Mouse (Mus musculus): Measurements from ENCODE around the gene Stat5b. TPM values are rescaled to one million over a fixed set of nuclear protein-coding genes. Genes with fewer than 3 reads are reported as not detected.

The Stat5b gene
- total RNA-seq, 2 experiments from 2014 or later: 9.6 to 11.8 TPM

DNA sequence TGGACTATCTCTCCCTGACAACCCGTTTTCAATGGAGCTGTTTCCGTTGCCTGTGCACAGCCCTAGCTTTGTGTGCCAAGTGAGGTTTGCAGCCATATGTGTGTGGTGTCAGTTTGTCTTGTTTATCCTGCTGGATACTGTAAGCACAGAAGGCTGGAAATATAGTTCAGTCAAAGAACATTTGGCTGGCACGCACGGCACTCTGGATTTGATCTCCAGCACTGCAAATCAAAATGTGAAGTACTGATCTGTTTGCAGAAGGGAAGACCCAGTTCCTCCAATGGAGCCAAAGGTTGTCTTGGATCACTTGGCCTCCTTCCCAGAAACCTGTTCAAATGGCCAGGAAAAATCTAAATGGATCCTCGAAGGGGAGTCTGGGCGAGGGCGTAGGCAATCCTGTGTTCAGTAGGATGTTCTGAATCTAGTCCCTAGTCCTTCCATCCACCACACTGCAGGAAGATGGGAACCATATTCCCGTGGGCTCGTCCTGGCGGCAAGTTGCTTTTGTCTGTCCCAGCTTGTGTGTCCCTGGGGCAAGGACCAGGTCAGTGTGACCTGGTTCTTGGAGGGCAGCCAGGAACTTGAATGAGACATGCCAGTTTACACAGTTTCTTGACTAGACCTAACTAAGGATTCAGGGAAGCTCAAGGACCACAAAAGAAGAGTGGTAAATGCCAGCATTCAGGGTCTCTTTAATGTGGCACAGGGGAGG lies 19.9 kb upstream of the Stat5b start:
- intact Hi-C loops (cut with DNase I): no loop called here
- DNase-seq: no peak

DNA sequence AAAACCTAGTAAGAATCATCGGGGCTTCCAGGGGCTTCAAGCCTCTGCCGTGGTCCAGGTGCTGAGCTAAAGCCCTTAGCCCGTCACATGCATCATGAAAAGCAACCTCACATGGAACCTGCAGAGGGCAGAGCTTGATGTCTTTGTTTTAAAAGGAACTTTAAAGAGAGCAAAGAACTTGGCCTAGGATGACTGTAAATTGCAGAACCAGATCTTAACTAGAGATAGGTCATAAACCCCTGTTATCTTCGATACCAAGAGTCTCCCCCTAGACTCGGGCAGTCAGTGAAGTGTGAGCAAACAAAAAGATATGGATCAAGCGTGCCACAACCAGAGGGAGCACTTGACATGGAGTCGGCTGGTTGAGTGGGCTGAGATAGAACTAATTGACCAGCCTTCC lies 15.1 kb upstream of the Stat5b start:
- intact Hi-C loops (cut with DNase I): no loop called here
- no peak for DNase-seq

DNA sequence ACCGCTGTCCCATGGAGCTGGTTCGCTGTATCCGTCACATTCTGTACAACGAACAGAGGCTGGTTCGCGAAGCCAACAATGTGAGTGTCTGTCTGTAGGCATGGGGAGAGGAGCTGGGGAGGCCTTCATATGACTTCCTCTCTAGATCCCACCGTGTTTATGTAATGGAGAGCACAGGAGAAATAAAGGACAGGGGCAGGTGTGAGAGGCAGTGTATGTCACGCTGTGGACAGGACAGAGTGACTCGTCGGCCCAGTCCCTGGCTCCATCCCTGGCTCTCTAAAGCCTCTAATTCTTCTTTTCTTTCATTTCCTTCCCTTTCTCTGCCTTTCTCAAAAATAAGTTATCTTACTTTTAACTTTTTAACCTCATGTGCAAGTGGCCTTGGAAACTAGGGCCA lies 12.6 kb upstream of the Stat5b start:
- intact Hi-C loops (cut with DNase I): no loop called here

DNA sequence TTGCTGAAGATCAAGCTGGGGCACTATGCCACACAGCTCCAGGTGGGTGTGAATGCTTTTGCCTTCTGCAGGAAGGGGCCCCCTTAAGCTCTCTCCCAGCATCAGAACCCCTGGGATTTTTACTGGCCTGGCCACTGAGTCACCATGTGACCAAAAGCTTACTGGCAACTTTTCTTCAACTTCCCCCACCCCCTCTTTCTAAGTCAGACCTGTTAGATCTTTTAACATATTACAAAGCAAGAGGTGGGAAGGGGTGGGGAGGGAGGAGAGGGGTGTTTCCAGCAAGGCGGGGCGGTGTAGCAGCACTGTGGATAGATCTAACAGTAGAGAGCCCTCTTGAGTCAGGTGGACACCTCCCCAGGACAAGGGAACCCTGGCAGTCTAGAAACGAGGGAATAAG lies 11.3 kb upstream of the Stat5b start:
- no peak for DNase-seq
- intact Hi-C loops (cut with DNase I): no loop called here

More for the DNA sequence above, 12.6 kb upstream of the Stat5b start:
- DNase-seq: no peak

DNA sequence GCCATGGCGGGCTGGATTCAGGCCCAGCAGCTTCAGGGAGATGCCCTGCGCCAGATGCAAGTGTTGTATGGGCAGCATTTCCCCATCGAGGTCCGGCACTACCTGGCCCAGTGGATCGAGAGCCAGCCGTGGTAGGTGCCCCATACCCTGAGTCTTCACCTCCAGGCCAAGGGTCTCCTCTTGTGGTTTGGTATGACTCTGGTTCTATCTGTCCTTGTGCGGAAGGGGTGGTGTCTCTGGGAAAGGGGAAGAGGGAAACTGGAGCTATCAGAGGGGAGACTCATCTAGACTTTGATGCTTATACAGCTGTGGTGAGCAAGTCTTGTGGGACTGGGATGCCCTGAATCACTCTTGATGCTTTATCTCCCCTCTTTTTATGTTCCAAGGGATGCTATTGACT lies 10.8 kb upstream of the Stat5b start:
- no peak for DNase-seq
- intact Hi-C loops (cut with DNase I): no loop called here

DNA sequence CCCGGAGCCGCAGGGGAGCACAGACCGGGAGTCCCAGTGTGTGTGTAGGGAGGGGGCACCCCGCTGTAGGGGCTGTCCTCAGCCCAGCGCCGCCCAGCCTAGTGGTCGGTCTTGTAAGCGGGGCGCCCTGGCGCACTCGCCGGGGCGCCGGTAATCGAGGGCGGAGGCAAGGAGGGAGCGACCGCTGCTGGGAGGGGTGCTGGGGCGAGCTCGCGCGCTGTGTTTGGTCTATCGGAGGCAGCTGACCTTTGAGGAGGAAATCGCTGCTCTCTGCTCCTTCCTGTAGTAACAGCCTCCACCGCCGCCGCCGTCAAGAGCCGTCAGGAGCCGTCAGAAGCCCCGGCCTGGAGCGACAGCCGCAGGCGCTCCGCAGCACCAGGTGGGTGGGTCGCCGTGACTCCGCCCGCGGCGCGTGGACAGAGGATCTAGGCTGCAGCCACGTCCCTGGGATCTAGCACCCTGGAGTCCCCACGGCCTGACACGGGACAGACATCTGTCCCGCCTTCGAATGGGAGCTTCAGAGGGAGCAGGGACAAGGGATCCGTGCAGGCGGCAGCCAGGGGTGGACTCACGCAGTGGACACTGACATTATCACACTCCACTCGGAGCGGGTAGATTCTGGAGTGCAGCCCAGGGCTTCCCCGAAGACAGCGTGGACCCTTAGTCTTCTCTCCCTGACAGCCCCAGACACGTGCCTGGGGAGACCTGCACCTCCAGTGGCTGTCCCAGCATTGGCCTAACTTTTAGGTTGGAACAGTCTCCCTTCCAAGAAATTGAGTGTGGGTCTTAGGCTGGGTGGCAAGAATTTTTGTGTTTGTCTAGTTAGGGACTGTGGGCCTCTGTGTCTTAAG lies 9.9 kb upstream of the Stat5b start:
- peak; percentile 43 for DNase-seq
- intact Hi-C loops (cut with DNase I): no loop called here

DNA sequence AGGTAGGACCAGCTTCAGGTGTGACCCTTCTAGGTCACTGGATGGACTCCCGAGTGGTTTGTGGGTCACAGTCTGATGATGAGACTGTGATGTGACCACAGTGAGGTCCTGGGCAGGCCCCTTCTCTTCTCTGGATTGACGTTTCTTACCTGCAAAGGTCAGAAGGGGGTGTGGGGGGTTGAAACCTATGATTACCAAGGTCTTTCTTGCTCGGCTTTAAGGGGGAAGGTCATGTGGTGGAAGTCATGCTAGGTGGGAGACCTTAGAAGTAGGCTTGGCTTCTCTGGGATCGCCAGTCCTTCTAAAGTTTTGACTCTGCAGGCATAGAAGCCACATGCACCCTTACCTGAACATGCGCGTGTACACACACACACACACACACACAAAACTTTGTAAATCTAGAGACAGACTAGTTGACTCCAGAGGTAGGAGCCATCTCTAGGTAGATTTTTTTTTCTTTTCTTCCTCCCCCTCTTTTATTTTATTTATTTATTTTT lies 9.1 kb upstream of the Stat5b start:
- DNase-seq: no peak
- intact Hi-C loops (cut with DNase I): no loop called here

DNA sequence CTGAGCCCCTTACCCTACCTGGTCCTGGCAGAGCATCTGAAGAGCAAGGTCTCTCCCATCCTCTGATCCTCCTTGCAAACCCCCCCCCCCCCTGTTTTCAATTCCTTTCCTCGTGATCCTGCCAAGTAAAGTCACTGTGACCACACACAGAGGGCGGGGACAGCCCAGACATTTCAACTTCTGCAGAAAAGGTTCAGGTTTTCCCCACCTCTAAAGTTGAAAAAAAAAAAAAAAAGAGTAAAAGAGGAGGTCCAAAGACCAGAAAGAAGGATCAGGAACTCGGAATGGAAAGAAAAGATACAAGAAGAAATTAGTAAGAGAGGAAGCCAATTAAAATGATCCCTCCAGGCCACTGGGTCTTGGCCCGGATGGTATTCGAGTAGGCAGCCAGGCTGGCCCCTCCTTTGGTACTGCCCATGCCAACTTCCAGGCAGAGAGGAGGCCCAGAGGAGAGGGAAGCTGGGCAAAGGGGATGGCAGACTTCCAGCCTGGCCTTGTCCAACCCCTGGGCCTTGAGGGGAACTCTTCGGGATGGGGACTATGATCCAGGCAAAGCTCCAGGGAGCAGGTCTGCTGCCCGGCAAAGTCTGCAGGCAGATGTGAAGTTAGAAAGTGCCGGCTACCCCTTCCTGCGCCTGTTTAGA lies 8.5 kb upstream of the Stat5b start, which contains the start of gene Stat5a:
Gene Stat5a, plus strand, starts transcription at position 417 of the 644 bp plus-strand sequence.
- intact Hi-C loops (cut with DNase I): no loop called here
- peak; percentile 89 for DNase-seq

DNA sequence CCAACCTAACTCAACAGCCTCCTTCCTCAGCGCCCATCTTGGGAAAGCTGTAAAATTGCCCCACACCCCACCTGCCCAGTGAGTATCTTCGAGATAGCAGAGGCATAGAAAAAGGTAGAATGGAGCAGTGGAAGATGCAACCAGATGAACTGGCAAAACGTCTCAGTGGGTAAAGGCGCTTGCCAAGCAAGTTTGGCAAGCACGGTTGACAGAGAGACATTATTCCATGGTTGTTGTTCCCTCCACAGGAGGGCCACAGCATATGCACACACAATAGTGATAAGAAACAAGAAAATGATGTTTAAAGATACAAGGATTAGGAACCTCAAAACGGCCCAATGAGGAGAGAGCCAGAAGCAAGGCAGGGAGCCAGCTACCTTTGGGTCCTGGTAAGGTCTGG lies 7.4 kb upstream of the Stat5b start:
- DNase-seq: peak; percentile 41

DNA sequence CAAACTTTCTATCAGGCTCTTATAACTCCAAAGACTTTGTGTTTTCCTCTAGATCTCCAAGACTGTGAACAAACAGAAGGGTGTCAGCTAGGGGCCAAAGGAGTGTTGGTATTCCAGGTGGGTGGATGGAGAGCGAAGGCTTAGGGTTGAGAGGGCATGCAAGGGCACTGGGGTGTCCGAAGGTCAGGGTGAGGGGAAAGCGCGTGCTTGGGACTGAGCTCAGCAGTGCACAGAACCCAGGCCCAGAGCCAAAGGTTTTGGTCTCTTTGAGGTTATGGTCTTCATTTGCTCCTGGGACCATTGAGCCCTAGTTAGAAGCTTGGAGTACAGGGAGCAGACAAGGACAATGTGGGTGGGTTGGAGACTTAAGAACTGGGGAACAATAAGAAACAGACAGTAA lies 4.7 kb upstream of the Stat5b start:
- no peak for DNase-seq
- intact Hi-C loops (cut with DNase I): no loop called here

More for the DNA sequence above, 7.4 kb upstream of the Stat5b start:
- intact Hi-C loops (cut with DNase I): no loop called here

DNA sequence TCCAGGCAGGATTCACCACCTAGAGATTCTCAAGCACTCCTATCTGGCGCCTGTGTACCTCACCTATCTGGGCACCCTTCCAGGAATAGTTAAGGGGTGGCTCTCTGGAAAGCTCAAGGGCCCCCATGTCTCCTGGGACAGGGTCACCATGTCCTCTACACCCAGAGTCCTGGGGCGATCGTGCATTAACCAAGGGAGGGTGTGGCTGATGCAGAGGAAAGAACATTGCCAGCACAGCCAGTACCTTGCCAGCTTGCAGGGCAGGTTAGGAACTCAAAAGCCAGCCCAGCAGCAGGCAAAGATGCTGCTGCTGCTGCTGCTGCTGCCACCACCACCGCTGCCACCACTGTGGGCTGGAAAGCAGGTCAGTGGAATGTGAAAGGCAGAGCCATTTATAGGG lies 3.7 kb upstream of the Stat5b start:
- intact Hi-C loops (cut with DNase I): no loop called here
- DNase-seq: no peak

DNA sequence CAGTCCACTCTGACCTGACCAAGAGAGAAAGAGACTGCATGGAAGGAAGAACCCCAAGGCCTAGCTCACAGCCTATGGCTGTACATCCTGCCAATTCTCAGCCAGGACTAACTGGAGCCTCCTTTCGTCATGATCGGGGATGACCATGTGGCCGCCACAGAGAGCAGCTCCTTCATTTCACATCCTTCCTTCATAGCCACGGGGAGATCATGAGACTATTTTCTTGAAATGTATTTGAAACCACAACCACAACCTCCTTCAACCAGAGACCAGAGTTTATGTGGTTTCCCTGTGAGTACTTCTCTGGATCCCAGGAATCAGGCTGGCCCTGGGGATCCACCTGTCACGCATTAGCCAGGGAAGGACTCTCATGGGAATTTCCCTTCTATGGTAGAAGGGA lies 2.5 kb upstream of the Stat5b start:
- DNase-seq: no peak
- intact Hi-C loops (cut with DNase I): no loop called here

DNA sequence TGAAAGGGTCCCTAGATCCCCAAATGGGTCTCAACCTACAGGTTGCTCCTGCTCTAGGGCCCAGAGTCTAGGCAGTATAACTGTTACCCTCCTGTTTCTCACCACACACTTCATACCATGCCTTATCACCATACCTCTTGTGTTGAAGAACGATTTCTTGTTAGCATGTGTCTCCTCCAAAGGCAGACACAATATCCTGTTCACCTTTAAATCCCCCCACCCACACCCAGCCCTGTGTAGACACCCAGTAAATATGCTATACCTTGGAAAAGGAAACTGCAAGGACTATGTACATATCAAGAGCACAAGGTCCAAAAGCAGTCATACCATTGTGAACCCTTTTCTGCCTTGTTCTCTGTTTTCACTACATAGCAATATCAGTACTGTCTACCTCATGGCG lies 1.6 kb upstream of the Stat5b start:
- intact Hi-C loops (cut with DNase I): no loop called here
- no peak for DNase-seq

DNA sequence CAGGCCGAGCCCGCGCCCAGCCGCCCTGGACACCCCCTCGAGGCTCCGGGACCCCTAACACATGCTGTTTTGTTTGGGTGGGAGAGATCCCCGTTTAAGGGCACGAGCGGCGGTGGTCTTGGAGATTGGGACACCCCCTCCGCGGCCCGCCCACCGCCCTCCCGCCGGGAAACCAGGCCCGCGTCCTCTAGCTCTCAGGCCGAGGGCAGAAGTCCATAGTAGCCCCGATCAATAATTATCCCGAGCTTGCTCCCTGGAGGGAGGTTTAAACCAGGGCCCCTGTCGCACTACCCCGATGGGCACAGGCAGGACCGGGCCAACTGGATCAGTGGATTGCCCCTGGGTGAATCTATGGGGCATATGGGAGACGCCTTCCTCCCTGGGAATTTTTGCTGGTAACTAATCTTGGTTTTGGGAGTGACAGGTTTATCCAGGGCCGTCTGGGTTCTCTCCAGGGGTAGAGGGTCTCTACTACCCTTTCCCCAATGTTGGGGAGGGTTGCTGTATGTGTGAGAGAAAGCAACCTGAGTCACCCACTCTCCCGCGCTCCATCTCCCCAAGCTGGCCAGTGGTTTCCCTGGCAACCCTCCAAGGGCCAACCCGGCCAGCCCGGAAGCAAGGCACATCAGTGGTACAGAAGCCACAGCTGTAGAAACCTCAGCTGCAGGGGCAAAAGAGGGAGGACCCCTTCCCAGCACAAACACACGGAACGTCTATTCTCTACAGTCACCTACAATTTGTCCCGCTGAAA lies 429 bp upstream of the Stat5b start:
- intact Hi-C loops (cut with DNase I): no loop called here
- DNase-seq: no peak

DNA sequence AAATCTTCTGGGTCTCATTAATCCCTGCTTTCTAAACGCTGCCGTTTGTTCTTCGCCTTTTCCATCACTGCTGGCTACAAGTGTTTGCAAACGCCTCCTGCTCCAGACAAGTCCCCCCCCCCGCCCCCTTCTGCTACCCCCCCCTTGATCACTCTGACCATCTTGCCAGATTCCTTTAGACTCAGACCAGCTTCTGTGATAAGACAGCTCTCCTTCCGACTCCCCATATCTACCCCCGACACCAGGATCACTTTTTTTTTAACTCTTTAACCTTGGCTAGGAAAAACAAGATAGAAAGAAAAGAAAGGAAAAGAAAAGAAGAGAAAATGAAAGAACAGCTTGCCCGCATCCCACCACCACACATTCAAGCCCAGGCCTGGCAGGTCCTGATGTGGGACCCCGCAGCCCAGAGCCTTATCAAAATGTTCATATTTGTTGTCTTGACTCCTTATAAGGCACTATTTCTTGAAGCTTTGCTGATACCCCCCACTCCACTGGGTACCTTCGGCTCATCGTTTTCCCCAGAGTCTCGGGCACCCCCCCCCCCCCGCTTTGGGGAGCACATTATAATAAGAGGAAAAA lies 977 bp downstream of the Stat5b start:
- no peak for DNase-seq

DNA sequence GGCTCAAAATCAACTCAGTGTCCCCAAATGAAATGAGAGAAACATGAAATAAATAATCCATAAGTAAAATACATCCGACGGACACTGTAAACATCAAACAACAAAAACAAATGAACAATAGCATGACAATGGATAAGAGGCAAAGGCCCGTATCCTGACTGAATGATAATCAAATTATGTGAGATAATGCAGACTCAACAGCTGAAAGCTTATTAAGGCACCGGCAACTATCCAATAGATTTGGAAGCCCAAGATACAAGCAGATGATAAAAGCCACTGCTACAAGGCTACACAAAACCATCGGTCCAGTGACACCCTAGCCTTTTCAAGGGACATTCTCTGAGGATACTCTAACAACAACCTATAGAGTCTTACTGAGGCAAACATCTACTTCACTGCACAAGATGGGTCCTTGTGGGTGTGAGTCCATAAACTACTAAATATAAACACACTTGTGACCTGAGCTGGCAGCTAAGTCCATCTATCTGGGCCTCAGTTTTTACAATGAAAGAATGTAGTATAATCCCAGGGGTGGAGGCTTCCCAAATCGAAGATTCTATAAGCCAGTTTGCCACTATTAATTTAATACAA lies 1.6 kb downstream of the Stat5b start:
- intact Hi-C loops (cut with DNase I): no loop called here
- DNase-seq: no peak

More for the DNA sequence above, 977 bp downstream of the Stat5b start:
- intact Hi-C loops (cut with DNase I): no loop called here

DNA sequence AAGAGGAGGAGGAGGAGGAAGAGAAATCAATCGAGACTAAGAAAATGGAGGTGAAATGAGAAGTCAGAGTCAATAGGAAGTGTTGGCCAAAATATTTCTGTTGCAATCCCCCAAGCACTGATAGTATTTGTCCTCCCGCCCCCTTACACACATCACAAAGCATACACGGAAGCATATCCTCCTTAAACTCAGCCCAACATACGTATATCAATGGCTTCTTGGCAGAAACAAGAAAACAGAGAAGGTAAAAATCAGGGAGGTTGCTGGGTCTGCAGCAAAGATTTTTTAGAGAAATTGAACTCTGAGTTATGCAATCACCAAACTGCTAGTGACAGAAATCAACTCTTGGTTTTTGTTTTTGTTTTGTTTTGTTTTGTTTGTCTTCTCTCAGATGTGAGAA lies 2.4 kb downstream of the Stat5b start:
- intact Hi-C loops (cut with DNase I): no loop called here
- DNase-seq: no peak

DNA sequence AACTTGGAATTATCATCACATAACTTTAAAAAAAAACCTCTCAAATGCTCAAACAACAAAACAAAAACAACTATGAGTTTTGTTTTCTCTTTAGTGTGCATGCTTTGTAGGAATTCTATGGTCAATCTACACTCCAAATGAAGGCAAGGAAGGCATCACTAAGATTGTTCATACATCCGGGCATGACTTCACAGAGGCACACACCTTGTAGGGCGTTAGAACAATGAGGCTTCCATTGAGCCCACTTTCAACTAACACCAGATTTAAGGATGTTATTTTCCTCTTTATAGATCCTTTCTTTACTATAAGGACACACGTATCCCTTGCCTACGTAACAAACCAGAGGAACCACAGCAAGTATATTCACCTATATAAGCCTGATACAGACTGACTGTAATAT lies 3.0 kb downstream of the Stat5b start:
- intact Hi-C loops (cut with DNase I): no loop called here
- DNase-seq: no peak

DNA sequence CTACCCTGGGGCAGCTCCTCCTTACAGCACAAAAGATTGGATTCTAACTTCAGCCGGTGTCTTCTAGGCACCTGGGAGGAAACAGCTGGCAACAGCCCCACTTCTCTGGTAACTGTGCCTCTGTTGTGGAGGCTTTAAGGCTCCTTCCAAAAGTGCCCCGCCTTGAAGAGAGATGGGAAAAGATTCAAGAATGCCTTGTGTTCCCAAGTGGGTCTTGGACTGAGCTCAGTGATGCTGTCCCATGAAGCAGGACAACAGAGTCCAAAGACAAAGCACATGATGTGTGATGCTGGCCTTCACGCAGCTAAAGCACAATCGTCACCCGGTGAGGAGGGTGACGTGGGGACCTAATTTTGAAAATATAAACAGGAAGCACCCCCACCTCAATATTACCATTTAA lies 4.7 kb downstream of the Stat5b start:
- no peak for DNase-seq
- intact Hi-C loops (cut with DNase I): no loop called here

DNA sequence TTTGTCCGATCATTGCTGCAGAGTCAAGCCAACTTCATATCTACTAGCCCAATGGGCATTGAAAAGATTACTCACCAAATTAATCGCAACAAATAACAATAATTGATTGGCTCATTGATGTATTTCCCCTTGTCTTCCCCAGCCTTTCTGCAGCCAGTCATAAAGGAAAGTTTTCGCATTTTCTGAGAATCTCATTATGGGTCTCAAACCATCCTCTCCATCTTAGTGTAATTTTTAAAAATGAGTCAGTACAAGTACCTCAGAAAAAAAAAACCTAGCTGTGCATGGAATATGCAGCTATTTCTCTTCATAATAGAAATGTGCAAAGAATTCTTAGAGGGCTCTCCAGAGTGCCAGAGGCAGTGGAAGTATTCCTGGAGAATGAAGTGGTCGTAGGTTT lies 6.4 kb downstream of the Stat5b start:
- intact Hi-C loops (cut with DNase I): no loop called here
- no peak for DNase-seq

All from left cerebral cortex, postnatal 4 days (tissue).